Mouse (Mus musculus): ENCODE measurements around the gene Fam193b.

Fam193b gene

DNA sequence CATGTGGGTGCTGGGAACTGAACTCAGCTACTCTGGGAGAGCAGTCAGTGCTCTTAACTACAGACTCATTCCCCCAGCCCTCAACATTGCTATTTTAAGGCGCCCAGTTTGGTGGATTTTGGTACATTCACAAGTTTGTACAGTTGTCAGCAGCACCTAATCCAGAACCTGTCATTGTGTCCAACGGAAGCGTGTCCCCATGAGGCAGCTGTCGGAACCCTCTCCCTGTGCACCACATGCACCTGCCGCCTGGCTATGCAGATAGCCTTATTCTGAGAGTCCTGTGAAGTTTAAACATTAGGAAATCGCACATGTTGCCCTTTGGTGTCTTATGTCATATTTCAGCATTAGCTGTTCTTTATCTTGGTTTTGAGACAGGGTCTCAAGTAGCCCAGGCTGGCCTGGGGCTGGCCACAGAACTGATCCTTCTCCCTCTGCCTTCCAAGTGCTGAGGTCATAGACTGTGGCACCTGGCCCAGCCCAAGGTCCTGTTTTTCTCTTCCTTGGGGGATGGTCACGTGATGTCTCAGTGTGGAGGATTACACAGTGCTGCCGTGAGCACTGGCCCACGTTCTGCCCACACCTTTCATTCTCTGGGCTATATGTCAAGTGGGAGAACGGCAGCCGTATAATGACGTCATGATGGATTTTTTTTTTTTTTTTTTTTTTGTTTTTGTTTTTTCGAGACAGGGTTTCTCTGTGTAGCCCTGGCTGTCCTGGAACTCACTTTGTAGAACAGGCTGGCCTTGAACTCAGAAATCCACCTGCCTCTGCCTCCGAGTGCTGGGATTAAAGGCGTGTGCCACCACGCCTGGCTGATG is 45.0 kb downstream of the Fam193b start:
- DNase-seq: no peak

DNA sequence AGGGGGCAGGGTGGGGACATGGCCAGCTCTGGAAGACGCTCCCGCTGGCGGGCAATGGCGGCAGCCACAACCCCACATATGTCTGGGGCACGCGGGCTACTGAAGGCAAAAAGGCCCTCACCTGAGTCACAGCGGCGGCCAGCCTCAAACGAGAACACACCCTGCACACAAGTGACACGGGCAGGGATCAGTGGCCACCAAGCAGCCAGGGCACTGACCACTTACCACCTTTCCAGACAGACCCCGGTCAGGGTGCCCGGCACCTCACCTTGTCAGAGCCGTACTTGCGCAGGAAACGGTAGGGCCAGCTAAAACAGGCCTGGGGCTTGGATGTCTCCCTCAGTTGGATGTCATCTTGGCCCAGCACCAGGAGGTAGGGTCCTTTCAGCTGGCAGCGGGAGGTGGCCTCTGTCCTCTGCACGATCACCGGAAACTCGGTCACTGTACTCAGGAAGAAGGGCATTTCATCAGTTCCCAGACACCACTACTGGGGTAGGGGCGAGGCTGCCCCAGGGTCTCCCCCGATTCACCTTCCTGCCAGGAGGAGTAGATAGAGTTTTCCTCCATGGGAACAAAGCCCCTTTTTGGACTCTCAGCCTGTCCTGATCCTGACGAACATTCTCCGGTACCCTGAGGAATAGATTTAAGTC is 46.8 kb downstream of the Fam193b start:
- DNase-seq: no peak

DNA sequence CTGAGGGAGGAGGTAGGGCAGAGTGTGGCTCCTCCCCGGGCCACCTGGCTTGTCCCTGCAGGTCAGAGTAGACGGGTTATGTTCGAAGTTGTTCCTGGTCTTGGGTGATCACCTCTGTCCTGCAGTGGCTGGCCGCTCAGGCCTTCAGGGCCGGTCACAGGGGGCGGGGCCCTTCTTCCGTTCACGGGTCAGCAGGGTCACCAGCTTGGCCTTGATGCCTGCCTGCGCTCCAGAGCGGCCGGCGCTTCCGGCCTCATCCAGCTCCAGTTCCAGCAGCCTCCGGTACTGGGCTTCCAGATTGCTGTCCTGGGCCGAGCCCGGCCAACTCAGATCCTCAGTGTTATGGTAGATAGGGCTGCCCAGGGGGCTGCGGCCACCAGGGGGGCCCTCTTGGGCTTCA is 47.6 kb downstream of the Fam193b start:
- DNase-seq: peak; percentile 78

- DNase-seq: no peak
These were observed 48.2 kb downstream of the Fam193b start for GRCm38 (mm10) chr13:55522730-55523129.

- no peak for DNase-seq
These were observed 51.3 kb downstream of the Fam193b start for GRCm38 (mm10) chr13:55519606-55520005.

GRCm38 (mm10) chr13:55516955-55517354 is 54.0 kb downstream of the Fam193b start:
- peak; percentile 88 for DNase-seq

DNA sequence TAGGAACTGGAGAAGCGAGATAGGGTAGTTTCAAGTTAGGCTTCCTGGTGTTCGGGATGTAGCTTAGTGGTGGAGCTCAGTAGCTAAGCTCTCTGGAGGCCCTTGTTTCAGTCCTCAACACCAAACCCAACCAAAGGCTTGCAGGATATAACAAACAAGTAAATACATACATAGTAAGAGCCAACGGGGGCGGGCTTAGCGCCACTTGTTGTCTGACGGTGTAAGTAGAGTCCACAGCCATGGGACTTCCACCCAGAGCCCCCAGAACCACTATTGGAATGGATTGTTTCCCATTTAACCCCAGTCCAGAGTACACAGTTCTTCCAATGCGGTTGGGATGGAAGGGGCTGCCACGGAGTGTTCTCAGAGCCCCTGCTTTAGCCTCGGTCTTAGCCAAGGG is 57.1 kb downstream of the Fam193b start:
- DNase-seq: no peak

DNA sequence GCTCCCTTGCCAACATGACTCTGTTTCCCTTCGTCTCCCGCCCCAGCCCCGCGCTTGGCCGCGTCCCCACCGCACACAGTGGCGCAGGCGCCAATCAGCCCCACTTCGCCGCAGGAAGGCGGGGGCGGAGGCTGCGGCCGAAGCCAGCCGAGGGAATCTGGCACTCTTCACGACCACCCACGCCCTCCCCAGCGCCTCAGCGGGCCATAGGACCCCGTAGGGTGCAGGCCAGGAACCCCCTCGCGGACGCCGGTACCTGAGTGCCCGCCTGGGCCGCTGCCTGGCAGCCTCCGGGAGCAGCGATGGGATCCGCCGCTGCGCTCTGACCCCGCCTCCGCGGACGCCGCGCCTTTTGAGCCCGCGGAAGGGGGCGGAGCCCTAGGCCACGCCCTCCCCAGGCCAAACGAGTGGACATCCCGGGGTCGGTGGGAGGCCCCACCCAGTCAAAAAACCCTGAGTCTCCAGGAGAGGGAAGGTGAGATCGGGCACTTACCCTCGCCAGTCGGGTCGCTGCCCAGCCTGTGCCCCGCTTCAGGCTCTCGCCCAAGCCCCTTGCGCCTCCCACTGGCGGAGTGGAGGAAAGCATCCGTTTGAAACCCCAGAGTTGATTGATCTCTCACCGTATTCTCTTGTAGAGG is 57.7 kb downstream of the Fam193b start, which contains the start of gene Pdlim7:
TSS of gene Pdlim7 (minus strand) at position 566 of the 638 bp plus-strand sequence.
- DNase-seq: peak; percentile 95

DNA sequence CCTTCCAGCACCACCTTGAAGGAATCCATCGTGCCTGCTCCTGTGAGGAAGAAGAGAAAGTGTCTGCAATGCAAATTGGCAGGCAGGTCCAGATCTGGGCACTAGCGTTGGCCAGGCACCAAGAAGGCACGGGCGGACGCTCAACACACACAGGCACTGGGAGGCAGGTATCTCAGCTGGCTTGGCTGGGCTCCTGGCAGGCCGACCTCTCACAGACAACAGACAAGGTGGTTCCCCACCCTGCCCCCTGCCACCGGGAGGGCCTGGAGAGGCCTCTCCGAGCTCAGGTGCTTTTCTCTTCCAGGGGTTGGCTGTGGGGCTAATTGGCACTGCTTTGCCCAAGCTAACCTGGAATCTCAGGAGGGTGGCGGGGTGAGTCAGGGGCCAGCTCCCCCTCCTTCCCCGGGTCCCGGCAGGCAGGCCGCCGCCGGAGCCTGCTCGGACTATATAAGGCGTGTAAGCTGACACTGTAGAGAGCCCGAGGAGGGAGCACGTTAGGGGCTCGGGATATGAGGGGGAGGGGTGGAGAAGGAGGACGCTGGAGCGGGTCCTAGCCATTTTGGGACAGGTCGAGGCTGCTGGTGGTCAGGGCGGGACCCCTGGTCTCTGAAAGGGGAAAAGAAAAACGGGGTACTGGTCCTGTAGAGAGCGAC is 58.4 kb downstream of the Fam193b start:
- peak; percentile 75 for DNase-seq

DNA sequence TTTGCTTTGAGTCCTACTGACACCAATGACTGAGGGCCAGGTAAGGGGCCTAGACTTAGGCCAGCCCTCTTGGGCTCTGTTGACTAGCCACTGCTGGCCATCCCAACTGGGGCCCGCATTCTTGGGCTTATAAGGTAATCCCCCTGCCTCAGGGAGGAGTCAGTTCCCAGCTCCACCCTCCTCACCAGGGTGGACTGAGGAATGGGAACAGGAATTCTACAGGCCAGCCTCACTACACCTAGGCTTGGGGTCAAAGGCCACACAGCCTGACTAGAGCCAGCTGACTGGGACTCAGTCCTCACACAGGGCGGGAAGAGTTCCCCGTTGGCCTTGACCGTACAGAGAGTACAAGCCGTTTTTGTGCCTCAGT is 59.4 kb downstream of the Fam193b start:
- peak; percentile 33 for DNase-seq

GRCm38 (mm10) chr13:55510668-55511491 is 60.0 kb downstream of the Fam193b start:
- DNase-seq: peak; percentile 86

GRCm38 (mm10) chr13:55510332-55510667 is 60.6 kb downstream of the Fam193b start:
- DNase-seq: no peak

DNA sequence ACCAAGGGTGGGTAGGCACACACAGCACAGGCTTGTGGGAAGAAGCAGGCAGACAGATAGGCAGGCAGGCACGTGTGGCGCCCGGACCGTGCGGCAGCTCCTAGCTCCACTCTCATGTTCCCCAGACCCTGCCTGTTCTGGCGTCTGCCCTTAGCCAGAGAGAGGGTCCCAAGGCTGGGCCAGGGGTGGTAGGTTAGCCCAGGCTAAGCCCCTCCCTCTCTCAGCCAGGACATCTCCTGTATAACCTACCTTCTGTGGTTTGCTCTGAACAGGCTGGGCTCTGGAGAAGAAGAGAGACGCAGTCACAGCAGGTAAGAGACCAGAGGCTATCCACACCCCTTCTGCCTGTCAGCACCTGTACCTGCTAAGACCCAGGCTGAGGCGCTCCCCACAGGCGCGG is 62.4 kb downstream of the Fam193b start:
- DNase-seq: no peak

GRCm38 (mm10) chr13:55507877-55508276 is 63.0 kb downstream of the Fam193b start:
- no peak for DNase-seq

GRCm38 (mm10) chr13:55506697-55507096 is 64.2 kb downstream of the Fam193b start:
- no peak for DNase-seq

GRCm38 (mm10) chr13:55505810-55506209 is 65.1 kb downstream of the Fam193b start:
- no peak for DNase-seq

GRCm38 (mm10) chr13:55504390-55504789 is 66.5 kb downstream of the Fam193b start:
- DNase-seq: no peak

DNA sequence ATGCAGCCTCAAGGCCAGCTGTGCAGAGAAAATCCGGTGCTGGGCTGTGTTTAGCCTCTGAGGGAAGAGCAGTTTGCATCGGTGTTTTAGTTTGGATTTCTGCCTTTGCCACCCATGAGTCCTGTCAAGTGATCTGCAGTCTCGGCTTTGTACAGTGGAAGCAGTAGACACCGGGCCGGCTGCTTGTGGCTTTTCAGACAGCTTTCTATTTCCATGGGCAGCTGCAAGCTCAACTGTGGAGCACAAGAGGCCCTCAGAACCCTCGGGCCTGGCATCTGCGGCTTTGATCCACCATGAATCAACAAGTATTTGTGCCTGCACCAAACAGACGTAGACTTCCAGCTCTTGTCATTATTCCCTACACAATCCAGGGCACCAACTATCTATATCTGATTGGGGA is 68.5 kb downstream of the Fam193b start:
- DNase-seq: no peak

DNA sequence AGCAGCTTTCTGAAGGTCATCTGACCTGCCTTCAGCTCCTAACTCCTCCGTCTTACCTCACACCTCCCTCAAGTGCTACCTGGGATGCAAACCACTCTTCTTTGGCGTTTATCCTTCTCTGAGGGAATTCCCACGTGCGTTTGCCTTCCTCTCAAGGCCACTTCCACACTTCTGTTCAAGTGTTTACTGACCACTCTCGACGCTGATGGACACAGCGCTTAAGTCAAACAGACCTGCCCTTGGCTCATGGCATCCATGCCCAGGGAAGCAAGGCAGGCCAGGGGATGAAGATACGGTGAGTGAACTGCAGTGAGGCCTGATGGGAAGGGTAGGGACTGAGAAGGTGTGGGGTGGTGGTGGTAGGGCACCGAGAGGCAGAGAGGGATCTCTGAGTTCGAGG is 70.3 kb downstream of the Fam193b start:
- DNase-seq: no peak

GRCm38 (mm10) chr13:55498906-55499305 is 72.0 kb downstream of the Fam193b start:
- no peak for DNase-seq

DNA sequence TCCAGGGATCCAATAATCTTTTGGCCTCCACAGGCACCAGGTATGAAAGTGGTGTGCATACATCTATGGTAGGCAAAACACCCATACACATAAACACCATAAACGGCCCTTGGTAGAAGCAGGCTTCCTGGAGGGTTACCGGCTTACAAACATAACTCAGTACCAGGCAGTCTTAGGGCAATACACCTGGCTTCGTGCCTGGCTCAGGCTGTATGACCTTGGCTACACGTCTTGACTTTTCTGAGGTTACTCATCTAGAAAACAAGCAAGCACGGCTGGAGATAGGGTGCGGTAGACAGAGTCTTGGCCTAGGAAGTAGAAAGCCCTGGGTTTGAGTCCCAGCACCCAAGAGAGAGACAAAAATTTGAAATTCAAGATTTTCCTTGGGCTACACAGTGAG is 74.3 kb downstream of the Fam193b start:
- peak; percentile 43 for DNase-seq

DNA sequence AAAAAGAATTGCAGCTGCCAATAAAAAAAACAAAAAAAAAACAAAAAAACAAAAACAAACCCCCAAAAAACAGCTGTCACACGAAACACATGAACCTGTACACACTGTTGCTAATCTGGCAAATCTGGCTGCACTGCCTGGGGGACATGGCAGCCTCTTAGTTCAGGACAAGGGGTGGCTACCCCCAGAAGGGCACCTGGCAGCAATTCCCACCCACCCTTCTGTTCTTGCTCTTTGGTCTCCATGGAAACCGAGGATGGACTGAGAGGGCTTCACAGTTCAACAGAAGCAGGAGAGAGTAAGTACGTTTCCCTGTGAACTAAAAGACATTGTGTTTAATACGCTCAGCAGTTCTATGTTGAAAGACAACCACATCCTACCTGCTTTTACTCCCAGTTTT is 75.2 kb downstream of the Fam193b start:
- DNase-seq: no peak
